Mouse (Mus musculus) adrenal gland, postnatal 10 days (tissue): ENCODE data around the gene Per1. TPM values are rescaled to one million over a fixed set of nuclear protein-coding genes. Genes with fewer than 3 reads are reported as not detected.
"Not testable (repeated sequence)": the region's sequence is repeated elsewhere in the genome, so short reads cannot be mapped to it uniquely, and the experiment has no call there.

Experiments
- DNase-seq: peaks from one replicate; pipeline ENCODE4 v3.0.0; 2021; ENCODE audit warnings: mixed read lengths
- total RNA-seq, 2 experiments: library from RNA; stranded (reverse); gene quantifications; 2 replicates each; pipeline ENCODE4 v1.2.3; 2021

Per1 gene
- total RNA-seq, 2 experiments from 2014 or later: 63.1 to 157 TPM

GRCm38 (mm10) chr11:69080855-69081222 lies 14.2 kb upstream of the Per1 start:
- DNase-seq: peak; percentile 0

GRCm38 (mm10) chr11:69081613-69082012 lies 13.4 kb upstream of the Per1 start:
- DNase-seq: peak; percentile 1

GRCm38 (mm10) chr11:69085608-69086007 lies 9.4 kb upstream of the Per1 start:
- no peak for DNase-seq

GRCm38 (mm10) chr11:69086390-69086789 lies 8.6 kb upstream of the Per1 start:
- no peak for DNase-seq

GRCm38 (mm10) chr11:69087082-69087481 lies 7.9 kb upstream of the Per1 start:
- peak; percentile 19 for DNase-seq

GRCm38 (mm10) chr11:69087597-69087996 lies 7.4 kb upstream of the Per1 start:
- DNase-seq: no peak

- peak; percentile 95 for DNase-seq
These were observed 6.7 kb upstream of the Per1 start, which contains the start of gene Vamp2 for GRCm38 (mm10) chr11:69088103-69088855. TSS of gene Vamp2 (plus strand) at chr11:69088490.

- DNase-seq: no peak
These were observed 6.0 kb upstream of the Per1 start for GRCm38 (mm10) chr11:69088856-69089615.

GRCm38 (mm10) chr11:69089616-69090290 lies 5.3 kb upstream of the Per1 start:
- DNase-seq: peak; percentile 67

GRCm38 (mm10) chr11:69090367-69090766 lies 4.7 kb upstream of the Per1 start:
- no peak for DNase-seq

- no peak for DNase-seq
These were observed 3.2 kb upstream of the Per1 start for GRCm38 (mm10) chr11:69091566-69092385.

- DNase-seq: peak; percentile 95
These were observed 2.6 kb upstream of the Per1 start for GRCm38 (mm10) chr11:69092386-69092751.

GRCm38 (mm10) chr11:69092871-69093270 lies 2.1 kb upstream of the Per1 start:
- DNase-seq: no peak

- not testable (repeated sequence) for DNase-seq
These were observed 1.2 kb upstream of the Per1 start for GRCm38 (mm10) chr11:69093856-69094255.

GRCm38 (mm10) chr11:69095511-69096231 lies 654 bp downstream of the Per1 start:
- peak; percentile 54 for DNase-seq

- no peak for DNase-seq
These were observed 1.5 kb downstream of the Per1 start for GRCm38 (mm10) chr11:69096360-69096986.

GRCm38 (mm10) chr11:69096987-69097900 lies 2.2 kb downstream of the Per1 start:
- peak; percentile 100 for DNase-seq

GRCm38 (mm10) chr11:69098039-69098761 lies 3.2 kb downstream of the Per1 start:
- no peak for DNase-seq

GRCm38 (mm10) chr11:69098762-69099091 lies 3.7 kb downstream of the Per1 start:
- DNase-seq: peak; percentile 99
